Mouse (Mus musculus) bone marrow macrophage, adult 2 months (primary cell): ENCODE results near the gene Nop2.

ENCODE experiments used
- CTCF ChIP-seq: IDR thresholded peaks from 2 replicates; pipeline ENCODE4 v1.5.1; 2012; ENCODE audit warnings: low read depth, mild to moderate bottlenecking, low read length, moderate library complexity
- POLR2A ChIP-seq: IDR thresholded peaks from 2 replicates; pipeline ENCODE4 v1.6.1; 2012; ENCODE audit warnings: mild to moderate bottlenecking, low read depth, low read length, borderline replicate concordance

GRCm38 (mm10) chr6:125166051-125166751, 34.5 kb downstream of the Nop2 start, which contains the start of gene Gapdh:
- TF ChIP-seq POLR2A (no peak), CTCF (no peak)
